Mouse (Mus musculus): ENCODE measurements around the gene Nfkb2.

DNA sequence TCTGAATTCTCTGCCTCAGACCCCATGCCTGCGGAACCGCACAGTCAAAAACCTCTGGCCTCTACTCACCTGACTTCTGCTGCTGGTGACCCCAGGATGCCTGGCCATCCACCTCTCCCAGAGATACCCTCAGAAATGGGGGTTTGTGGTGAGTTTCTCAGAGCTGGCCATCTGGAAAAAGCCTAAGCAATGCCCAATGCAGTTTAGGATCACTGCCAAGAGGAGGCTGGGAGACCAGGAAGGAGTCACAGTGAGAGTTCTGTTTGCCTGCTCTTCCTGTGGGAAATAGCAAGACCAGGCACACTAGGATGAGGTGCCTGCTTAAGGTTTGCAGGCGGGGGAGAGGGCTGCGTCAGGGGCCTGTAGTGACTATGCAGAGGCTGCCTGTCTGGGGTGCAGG lies 19.4 kb upstream of the Nfkb2 start:
- no peak for TF ChIP-seq POLR2A (IDR thresholded peaks at IDR 0.05; ENCODE audit: extremely low read depth, insufficient read depth, low read length)
- no peak for TF ChIP-seq CTCF (IDR thresholded peaks at IDR 0.05; ENCODE audit: extremely low read depth, insufficient read depth, low read length)

Data from cortical plate, adult 2 months (tissue).